Mouse (Mus musculus) MEL (cell line): ENCODE measurements around the gene Sfpq. TPM values are rescaled to one million over a fixed set of nuclear protein-coding genes. Genes with fewer than 3 reads are reported as not detected.
A peak's percentile ranks its signal among the peaks of the same experiment; 100 is the strongest.

ENCODE experiments used
- DNase-seq: peaks from one replicate; pipeline ENCODE4 v3.0.0; 2011; ENCODE audit warnings: low read depth, low spot score
- H3K27ac ChIP-seq: 2 replicates; pipeline ENCODE4 v1.5.1; 2012; ENCODE audit warnings: low read depth, mild to moderate bottlenecking, control low read depth, low read length, moderate library complexity; ENCODE audit not compliant: control insufficient read depth
- H3K27me3 ChIP-seq, 2 experiments: fragments of 150-350 bp in 1 of 2; sonication (generic) in 1 of 2; 2 replicates each; pipeline ENCODE4 v1.6.1; 2012; ENCODE audit warnings: low read length in 2 of 2, mild to moderate bottlenecking in 2 of 2, improper control_type of control experiment in 1 of 2, moderate library complexity in 1 of 2; ENCODE audit not compliant: insufficient read depth in 2 of 2, control insufficient read depth in 1 of 2
- H3K36me3 ChIP-seq, 2 experiments: 2 replicates each; pipeline ENCODE4 v1.6.1; 2012 to 2014; ENCODE audit warnings: low read length in 2 of 2, improper control_type of control experiment in 1 of 2, inconsistent platforms in 1 of 2, mild to moderate bottlenecking in 1 of 2; ENCODE audit not compliant: insufficient read depth in 2 of 2, control insufficient read depth in 1 of 2
- H3K4me1 ChIP-seq, 2 experiments: fragments of 150-350 bp in 1 of 2; sonication (generic) in 1 of 2; 2 replicates each; pipeline ENCODE4 v1.6.1; 2012; ENCODE audit warnings: low read length in 2 of 2, improper control_type of control experiment in 1 of 2, mild to moderate bottlenecking in 1 of 2; ENCODE audit not compliant: insufficient read depth in 2 of 2, control insufficient read depth in 1 of 2
- H3K4me3 ChIP-seq, 2 experiments: fragments of 150-350 bp in 1 of 2; sonication (generic) in 1 of 2; 2 replicates each; pipeline ENCODE4 v1.5.1; 2012; ENCODE audit warnings: low read depth in 2 of 2, low read length in 2 of 2, mild to moderate bottlenecking in 2 of 2, moderate library complexity in 2 of 2, control low read depth in 1 of 2, improper control_type of control experiment in 1 of 2; ENCODE audit not compliant: control insufficient read depth in 1 of 2, insufficient read depth in 1 of 2
- H3K79me2 ChIP-seq: 2 replicates; pipeline ENCODE4 v1.6.1; 2012; ENCODE audit warnings: mild to moderate bottlenecking, low read length, moderate library complexity; ENCODE audit not compliant: control insufficient read depth, poor library complexity, insufficient read depth
- H3K9ac ChIP-seq: 2 replicates; pipeline ENCODE4 v1.6.1; 2012; ENCODE audit warnings: low read depth, mild to moderate bottlenecking, control low read depth, low read length, moderate library complexity; ENCODE audit not compliant: control insufficient read depth, poor library complexity, severe bottlenecking
- H3K9me3 ChIP-seq: fragments of 150-350 bp; sonication (generic); replicated peaks from 2 replicates; pipeline ENCODE4 v1.6.1; 2012; ENCODE audit warnings: mild to moderate bottlenecking, low read length, improper control_type of control experiment, moderate library complexity; ENCODE audit not compliant: insufficient read depth
- BHLHE40 ChIP-seq: IDR thresholded peaks from 2 replicates; pipeline ENCODE4 v1.6.1; 2012; ENCODE audit warnings: low read depth, mild to moderate bottlenecking, inconsistent platforms, low read length, improper control_type of control experiment, borderline replicate concordance
- CHD2 ChIP-seq: IDR thresholded peaks from 2 replicates; pipeline ENCODE4 v1.6.1; 2011; ENCODE audit warnings: low read length, improper control_type of control experiment
- CTCF ChIP-seq, 3 experiments: IDR thresholded peaks in 2 of 3; conservative IDR thresholded peaks in 1 of 3; 2 replicates each; pipeline ENCODE4 v1.5.1; 2011 to 2012; ENCODE audit warnings: low read length in 3 of 3, low read depth in 2 of 3, mild to moderate bottlenecking in 2 of 3, improper control_type of control experiment in 1 of 3, inconsistent platforms in 1 of 3, mixed read lengths in 1 of 3, moderate library complexity in 1 of 3; ENCODE audit not compliant: control insufficient read depth in 1 of 3, insufficient read depth in 1 of 3, poor library complexity in 1 of 3, severe bottlenecking in 1 of 3
- E2F4 ChIP-seq: IDR thresholded peaks from 2 replicates; pipeline ENCODE4 v1.6.1; 2011; ENCODE audit warnings: low read depth, low read length, improper control_type of control experiment, borderline replicate concordance
- ELF1 ChIP-seq: IDR thresholded peaks from 2 replicates; pipeline ENCODE4 v1.6.1; 2014; ENCODE audit warnings: low read depth, mild to moderate bottlenecking, inconsistent platforms, low read length, improper control_type of control experiment, moderate library complexity
- GABPA ChIP-seq: IDR thresholded peaks from 2 replicates; pipeline ENCODE4 v1.6.1; 2012; ENCODE audit warnings: low read depth, mild to moderate bottlenecking, inconsistent platforms, low read length, improper control_type of control experiment, moderate library complexity
- GATA1 ChIP-seq: IDR thresholded peaks from 2 replicates; pipeline ENCODE4 v1.6.1; 2011; ENCODE audit warnings: low read depth, low read length, improper control_type of control experiment
- JUND ChIP-seq: IDR thresholded peaks from 2 replicates; pipeline ENCODE4 v1.6.1; 2011; ENCODE audit warnings: low read depth, mild to moderate bottlenecking, improper control_type of control experiment, low read length
- KAT2A ChIP-seq: conservative IDR thresholded peaks from 2 replicates; pipeline ENCODE4 v1.6.1; 2012; ENCODE audit warnings: low read depth, low read length, improper control_type of control experiment, inconsistent platforms
- MAFK ChIP-seq: IDR thresholded peaks from 2 replicates; pipeline ENCODE4 v1.6.1; 2011; ENCODE audit warnings: low read depth, mild to moderate bottlenecking, low read length, improper control_type of control experiment, borderline replicate concordance
- MAX ChIP-seq: IDR thresholded peaks from 2 replicates; pipeline ENCODE4 v1.6.1; 2011; ENCODE audit warnings: low read length, improper control_type of control experiment
- MEF2A ChIP-seq: IDR thresholded peaks from 2 replicates; pipeline ENCODE4 v1.6.1; 2014; ENCODE audit warnings: low read depth, mild to moderate bottlenecking, inconsistent platforms, low read length, improper control_type of control experiment; ENCODE audit not compliant: poor library complexity, insufficient replicate concordance, severe bottlenecking; ENCODE audit errors: extremely low read depth
- MXI1 ChIP-seq: IDR thresholded peaks from 2 replicates; pipeline ENCODE4 v1.6.1; 2011; ENCODE audit warnings: mild to moderate bottlenecking, low read depth, low read length, improper control_type of control experiment
- MYC ChIP-seq: IDR thresholded peaks from 2 replicates; pipeline ENCODE4 v1.6.1; 2011; ENCODE audit warnings: low read depth, mild to moderate bottlenecking, low read length, improper control_type of control experiment, moderate library complexity
- NRF1 ChIP-seq: IDR thresholded peaks from 2 replicates; pipeline ENCODE4 v1.6.1; 2014; ENCODE audit warnings: low read depth, mild to moderate bottlenecking, inconsistent platforms, low read length, improper control_type of control experiment, moderate library complexity; ENCODE audit not compliant: poor library complexity, insufficient read depth, severe bottlenecking
- POLR2A ChIP-seq, 2 experiments: IDR thresholded peaks; 2 replicates each; pipeline ENCODE4 v1.6.1; 2011 to 2012; ENCODE audit warnings: low read length in 2 of 2, mild to moderate bottlenecking in 2 of 2, control low read depth in 1 of 2, improper control_type of control experiment in 1 of 2, low read depth in 1 of 2, moderate library complexity in 1 of 2; ENCODE audit not compliant: control insufficient read depth in 1 of 2, insufficient read depth in 1 of 2, poor library complexity in 1 of 2
- POLR2AphosphoS2 ChIP-seq: IDR thresholded peaks from 2 replicates; pipeline ENCODE4 v1.6.1; 2011; ENCODE audit warnings: low read length, improper control_type of control experiment
- RAD21 ChIP-seq: IDR thresholded peaks from 2 replicates; pipeline ENCODE4 v1.6.1; 2011; ENCODE audit warnings: mild to moderate bottlenecking, low read depth, low read length, improper control_type of control experiment
- RCOR1 ChIP-seq: IDR thresholded peaks from 2 replicates; pipeline ENCODE4 v1.6.1; 2012; ENCODE audit warnings: low read depth, mild to moderate bottlenecking, inconsistent platforms, low read length, improper control_type of control experiment
- SMC3 ChIP-seq: IDR thresholded peaks from 2 replicates; pipeline ENCODE4 v1.6.1; 2011; ENCODE audit warnings: low read depth, low read length, improper control_type of control experiment
- TAL1 ChIP-seq: IDR thresholded peaks from 2 replicates; pipeline ENCODE4 v1.6.1; 2012; ENCODE audit warnings: mild to moderate bottlenecking, inconsistent platforms, low read length, moderate library complexity, mixed read lengths
- TCF12 ChIP-seq: IDR thresholded peaks from 2 replicates; pipeline ENCODE4 v1.6.1; 2014; ENCODE audit warnings: low read depth, mild to moderate bottlenecking, inconsistent platforms, low read length, improper control_type of control experiment, moderate library complexity
- USF1 ChIP-seq: IDR thresholded peaks from 2 replicates; pipeline ENCODE4 v1.6.1; 2014; ENCODE audit warnings: low read depth, mild to moderate bottlenecking, inconsistent platforms, low read length, improper control_type of control experiment, moderate library complexity
- ZC3H11A ChIP-seq: IDR thresholded peaks from 2 replicates; pipeline ENCODE4 v1.6.1; 2012; ENCODE audit warnings: low read depth, mild to moderate bottlenecking, inconsistent platforms, low read length, improper control_type of control experiment
- ZMIZ1 ChIP-seq: IDR thresholded peaks from 2 replicates; pipeline ENCODE4 v1.6.1; 2012; ENCODE audit warnings: low read depth, mild to moderate bottlenecking, inconsistent platforms, low read length, improper control_type of control experiment, moderate library complexity
- ZNF384 ChIP-seq: IDR thresholded peaks from 2 replicates; pipeline ENCODE4 v1.6.1; 2012; ENCODE audit warnings: low read depth, mild to moderate bottlenecking, inconsistent platforms, low read length, improper control_type of control experiment
- polyA plus RNA-seq, 2 experiments: library from polyadenylated mRNA; stranded (reverse) in 1 of 2; unstranded in 1 of 2; fragments of >175 nt in 1 of 2; fragments of >200 nt in 1 of 2; gene quantifications; 2 replicates each; pipeline versions ENCODE4 v1.2.1 to v1.2.4; 2012; ENCODE audit warnings: low replicate concordance in 2 of 2, low read depth in 1 of 2; ENCODE audit not compliant: insufficient read length in 2 of 2, insufficient read depth in 1 of 2, missing spikeins in 1 of 2
- total RNA-seq: library from RNA; depleted of rRNA; stranded (reverse); fragments of 300-350 nt; gene quantifications from 2 replicates; pipeline ENCODE4 v1.2.3, GENCODE M21; 2012

The Sfpq gene
- total and polyA plus RNA-seq, 3 experiments = 100 to 366 (median 259) TPM

- H3K27me3 ChIP-seq = no peaks in the 10 kb centered on the region
- H3K4me3 ChIP-seq = no peak overlapping the region
- peaks cover 0 to 6% of the 10 kb centered on the region in 2 experiments; a peak in 1 of 4 replicates for H3K4me1 ChIP-seq
- H3K9me3 ChIP-seq = no peaks in the 10 kb centered on the region
- peaks cover 6% of the 10 kb centered on the region for H3K79me2 ChIP-seq
- TF ChIP-seq ZC3H11A (0 out of 2 replicates have a peak, but pooled peaks have one; percentile 10), RAD21 (peak; percentile 24), SMC3 (peak; percentile 36; the same call in 1 of the 2 replicates), MEF2A (no peak), TCF12 (no peak), MYC (0 out of 2 replicates have a peak, but pooled peaks have one; percentile 57), CTCF (IDR thresholded peaks at IDR 0.05 in 2 of 3, conservative IDR thresholded peaks at IDR 0.05 in 1 of 3; ENCODE audit: control insufficient read depth in 1 of 3, insufficient read depth in 1 of 3, low read depth in 2 of 3, low read length in 3 of 3, poor library complexity in 1 of 3, severe bottlenecking in 1 of 3) (peak; percentile 33 to 72 (median 54))
- H3K36me3 ChIP-seq = peaks cover 6 to 25% of the 10 kb centered on the region in 2 experiments
- no peak overlapping the region for H3K9ac ChIP-seq
- H3K27ac ChIP-seq = no peak overlapping the region
- peak; percentile 53 for DNase-seq
Measured at GRCm38 (mm10) chr4:127054522-127055198, 33.5 kb downstream of the Sfpq start.

- peak within 1 kb of the TSS; percentile 65 for H3K27ac ChIP-seq
- DNase-seq = peak; percentile 94
- no peaks in the 10 kb centered on the region for H3K9me3 ChIP-seq
- no peaks in the 10 kb centered on the region for H3K27me3 ChIP-seq
- peak within 1 kb of the TSS; percentile 94 for H3K9ac ChIP-seq
- H3K79me2 ChIP-seq = peaks cover 17% of the 10 kb centered on the region
- H3K4me1 ChIP-seq = peaks cover 0 to 14% of the 10 kb centered on the region in 2 experiments; a peak in 2 of 4 replicates
- H3K4me3 ChIP-seq = peak within 1 kb of the TSS; percentile 93 to 96
- peaks cover 7 to 10% of the 10 kb centered on the region in 2 experiments for H3K36me3 ChIP-seq
- TF ChIP-seq GABPA = no peak
- TF ChIP-seq RCOR1 = no peak
- no peak for TF ChIP-seq CTCF (IDR thresholded peaks at IDR 0.05 in 2 of 3, conservative IDR thresholded peaks at IDR 0.05 in 1 of 3; ENCODE audit: control insufficient read depth in 1 of 3, insufficient read depth in 1 of 3, low read depth in 2 of 3, low read length in 3 of 3, poor library complexity in 1 of 3, severe bottlenecking in 1 of 3)
- peak; percentile 85; the same call in 1 of the 2 replicates for TF ChIP-seq POLR2AphosphoS2
- TF ChIP-seq TAL1 = no peak
- TF ChIP-seq ELF1 = peak; percentile 18; the same call in 1 of the 2 replicates
- no peak for TF ChIP-seq SMC3
- peak; percentile 93 for TF ChIP-seq MXI1
- no peak for TF ChIP-seq ZNF384
- TF ChIP-seq MAFK = no peak
- no peak; the same call in 1 of the 2 replicates for TF ChIP-seq KAT2A
- no peak for TF ChIP-seq BHLHE40
- 0 out of 2 replicates have a peak, but pooled peaks have one; percentile 48 for TF ChIP-seq MAX
- peak; percentile 67 for TF ChIP-seq TCF12
- TF ChIP-seq ZMIZ1 = peak; percentile 83; the same call in 1 of the 2 replicates
- no peak for TF ChIP-seq JUND
- TF ChIP-seq MYC = no peak
- TF ChIP-seq GATA1 = no peak
- TF ChIP-seq USF1 = no peak
- peak; percentile 73 to 96 for TF ChIP-seq POLR2A (IDR thresholded peaks at IDR 0.05; ENCODE audit: control insufficient read depth in 1 of 2, insufficient read depth in 1 of 2, low read depth in 1 of 2, low read length in 2 of 2, poor library complexity in 1 of 2)
- no peak for TF ChIP-seq ZC3H11A
- no peak for TF ChIP-seq MEF2A
- no peak for TF ChIP-seq CHD2
- TF ChIP-seq NRF1 = peak; percentile 99; the same call in 1 of the 2 replicates
- no peak for TF ChIP-seq RAD21
- TF ChIP-seq E2F4 = peak; percentile 61; the same call in 1 of the 2 replicates
Measured at GRCm38 (mm10) chr4:127060585-127061290, 39.6 kb downstream of the Sfpq start, which contains the start of gene Zmym1. Gene Zmym1, minus strand, starts transcription at chr4:127061152.
